Mouse (Mus musculus): ENCODE results near the gene Cnga3. TPM values are rescaled to one million over a fixed set of nuclear protein-coding genes. Genes with fewer than 3 reads are reported as not detected.
A peak's percentile ranks its signal among the peaks of the same experiment; 100 is the strongest.

Gene Cnga3
- polyA plus RNA-seq, 1 experiment, result 0.10 TPM

- no peak for DNase-seq (ENCODE audit: low read depth, low spot score)
Measured at GRCm38 (mm10) chr1:37258443-37258842, 44.2 kb downstream of the Cnga3 start.

GRCm38 (mm10) chr1:37272464-37272863 is 58.2 kb downstream of the Cnga3 start:
- WGBS, result 4% methylated on average over 7 of the region's 7 CpGs
- peak; percentile 45 for DNase-seq (ENCODE audit: low read depth, low spot score)

More at GRCm38 (mm10) chr1:37258443-37258842, 44.2 kb downstream of the Cnga3 start:
- 86% methylated on average over 2 of the region's 2 CpGs for WGBS

- WGBS, result 68% methylated on average over 7 of the region's 7 CpGs
- no peak for DNase-seq (ENCODE audit: low read depth, low spot score)
Measured at GRCm38 (mm10) chr1:37286556-37286955, 72.3 kb downstream of the Cnga3 start.

GRCm38 (mm10) chr1:37287748-37288147 is 73.5 kb downstream of the Cnga3 start:
- WGBS, result 47% methylated on average over 1 of the region's 1 CpGs
- no peak for DNase-seq (ENCODE audit: low read depth, low spot score)

GRCm38 (mm10) chr1:37288181-37288935 is 74.1 kb downstream of the Cnga3 start:
- DNase-seq (ENCODE audit: low read depth, low spot score), result no peak
- 69% methylated on average over 11 of the region's 11 CpGs for WGBS

DNA sequence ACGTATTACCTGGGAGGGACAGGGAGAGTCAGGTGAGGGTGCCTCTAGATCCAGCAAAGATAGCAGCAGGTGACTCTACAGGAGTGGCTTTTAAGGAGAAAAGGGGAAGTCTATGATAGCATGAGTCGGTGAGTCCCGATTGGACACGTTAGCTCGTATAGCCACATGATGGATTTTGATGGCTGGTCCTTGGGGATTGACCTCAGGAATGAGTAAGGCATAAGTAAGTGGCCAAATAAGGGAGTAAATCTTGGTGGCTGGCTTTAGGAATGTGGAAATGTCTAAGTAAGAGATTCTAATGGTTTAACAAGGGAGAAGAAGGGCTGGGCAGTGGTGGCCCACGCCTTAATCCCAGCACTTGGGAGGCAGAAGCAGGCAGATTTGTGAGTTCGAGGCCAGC is 74.7 kb downstream of the Cnga3 start:
- no peak for DNase-seq (ENCODE audit: low read depth, low spot score)
- 76% methylated on average over 7 of the region's 7 CpGs for WGBS

- DNase-seq (ENCODE audit: low read depth, low spot score), result no peak
- WGBS, result 64% methylated on average over 1 of the region's 1 CpGs
Measured at GRCm38 (mm10) chr1:37296414-37296813, 82.2 kb downstream of the Cnga3 start.

GRCm38 (mm10) chr1:37298904-37299303 is 84.7 kb downstream of the Cnga3 start:
- WGBS, result 64% methylated on average over 2 of the region's 2 CpGs
- no peak for DNase-seq (ENCODE audit: low read depth, low spot score)

- WGBS, result under 1% methylated on average over 77 of the region's 77 CpGs
- peak; percentile 91 for DNase-seq (ENCODE audit: low read depth, low spot score)
Measured at GRCm38 (mm10) chr1:37299540-37300491, 85.6 kb downstream of the Cnga3 start, which contains the start of gene Inpp4a. Gene Inpp4a (plus strand): TSS chr1:37299865.

DNA sequence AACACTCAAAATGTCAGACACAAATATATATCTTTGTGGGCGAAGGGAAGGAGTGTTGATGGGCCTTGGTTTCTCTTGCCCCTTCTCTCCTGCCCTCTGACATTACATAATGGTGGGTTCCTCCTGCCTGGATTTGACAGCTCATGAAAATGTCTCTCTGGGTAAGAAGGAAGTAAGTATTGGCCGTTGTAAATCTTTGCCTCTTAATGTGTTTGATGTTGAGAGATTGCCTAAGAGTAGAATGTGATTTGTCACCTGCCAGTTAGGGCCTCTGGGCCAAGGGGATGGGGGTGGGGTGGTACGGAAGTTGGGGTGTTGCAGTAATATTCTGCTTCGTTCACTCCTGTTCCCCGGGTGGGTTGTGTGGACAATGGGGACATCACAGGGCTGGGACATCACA is 86.4 kb downstream of the Cnga3 start:
- WGBS, result 15% methylated on average over 5 of the region's 5 CpGs
- no peak for DNase-seq (ENCODE audit: low read depth, low spot score)

- WGBS, result 92% methylated on average over 3 of the region's 3 CpGs
Measured at GRCm38 (mm10) chr1:37302801-37303200, 88.6 kb downstream of the Cnga3 start.

DNA sequence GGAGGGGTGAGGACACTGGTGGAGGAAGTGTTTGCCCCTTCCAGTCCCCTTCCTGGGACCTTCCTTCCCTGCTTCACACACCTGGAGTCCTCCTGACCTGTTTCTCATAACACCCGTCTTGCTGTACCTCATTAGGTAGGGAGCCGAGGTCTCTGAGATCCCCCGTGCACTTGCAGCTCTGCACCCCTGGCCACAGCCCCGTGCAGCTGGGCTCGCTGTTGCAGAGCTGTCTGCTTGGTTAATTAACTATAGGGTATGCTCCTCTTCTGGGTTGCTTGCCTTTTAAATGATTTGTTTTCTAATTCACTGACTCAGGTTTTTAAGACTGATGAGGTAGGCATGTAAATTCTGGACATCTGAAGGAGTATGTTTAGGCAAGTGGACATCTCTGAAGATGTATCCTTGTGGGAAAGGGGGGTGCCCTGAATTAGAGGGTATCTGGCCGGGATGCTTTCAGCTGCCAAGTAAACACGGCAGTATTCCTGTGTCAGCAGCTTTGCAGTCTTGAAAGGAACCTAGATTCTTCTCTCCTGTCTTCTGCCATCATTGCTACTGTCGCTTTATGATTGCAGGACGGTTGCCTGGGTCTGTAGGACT is 91.6 kb downstream of the Cnga3 start:
- WGBS, result 76% methylated on average over 9 of the region's 9 CpGs
- no peak for DNase-seq (ENCODE audit: low read depth, low spot score)

More at GRCm38 (mm10) chr1:37302801-37303200, 88.6 kb downstream of the Cnga3 start:
- no peak for DNase-seq (ENCODE audit: low read depth, low spot score)

- DNase-seq (ENCODE audit: low read depth, low spot score), result no peak
- WGBS, result 57% methylated on average over 2 of the region's 2 CpGs
Measured at GRCm38 (mm10) chr1:37307586-37307985, 93.4 kb downstream of the Cnga3 start.

GRCm38 (mm10) chr1:37308021-37308742 is 93.9 kb downstream of the Cnga3 start:
- no peak for DNase-seq (ENCODE audit: low read depth, low spot score)
- WGBS, result 67% methylated on average over 8 of the region's 8 CpGs

- DNase-seq (ENCODE audit: low read depth, low spot score), result no peak
- WGBS, result 89% methylated on average over 3 of the region's 3 CpGs
Measured at GRCm38 (mm10) chr1:37308743-37309100, 94.5 kb downstream of the Cnga3 start.

- no peak for DNase-seq (ENCODE audit: low read depth, low spot score)
- 92% methylated on average over 4 of the region's 4 CpGs for WGBS
Measured at GRCm38 (mm10) chr1:37309939-37310515, 95.8 kb downstream of the Cnga3 start.
